Mouse (Mus musculus) splenic B cell, adult 2 months (primary cell): ENCODE measurements around the gene Gtf2a2.

Source experiments
- DNase-seq: peaks from one replicate; pipeline ENCODE4 v3.0.0-alpha.2; 2011; ENCODE audit warnings: low read depth, low spot score
- H3K27me3 ChIP-seq: 2 replicates; pipeline ENCODE4 v1.6.1; 2012; ENCODE audit warnings: mild to moderate bottlenecking, low read length, moderate library complexity, mixed read lengths; ENCODE audit not compliant: control insufficient read depth, poor library complexity, insufficient read depth, severe bottlenecking
- H3K36me3 ChIP-seq: 2 replicates; pipeline ENCODE4 v1.6.1; 2012; ENCODE audit warnings: mild to moderate bottlenecking, low read length, moderate library complexity, mixed read lengths; ENCODE audit not compliant: control insufficient read depth, poor library complexity, insufficient read depth, severe bottlenecking

The Gtf2a2 gene

GRCm38 (mm10) chr9:70062012-70062411 is 49.7 kb downstream of the Gtf2a2 start:
- no peaks in the 10 kb centered on the region for H3K27me3 ChIP-seq
- no peaks in the 10 kb centered on the region for H3K36me3 ChIP-seq
- DNase-seq = no peak

GRCm38 (mm10) chr9:70067497-70067896 is 55.1 kb downstream of the Gtf2a2 start:
- Histone ChIP-seq H3K36me3 (no peaks in the 10 kb centered on the region), H3K27me3 (no peaks in the 10 kb centered on the region)
- no peak for DNase-seq

- H3K27me3 ChIP-seq = no peaks in the 10 kb centered on the region
- no peaks in the 10 kb centered on the region for H3K36me3 ChIP-seq
- no peak for DNase-seq
Observed at GRCm38 (mm10) chr9:70069961-70070435, 57.6 kb downstream of the Gtf2a2 start.

- Histone ChIP-seq H3K36me3 (no peaks in the 10 kb centered on the region), H3K27me3 (no peaks in the 10 kb centered on the region)
- DNase-seq = no peak
Observed at GRCm38 (mm10) chr9:70072387-70072786, 60.0 kb downstream of the Gtf2a2 start.
